Mouse (Mus musculus) small intestine, adult 2 months (tissue): ENCODE results near the gene Gm6169.

Experiments
- CTCF ChIP-seq: fragments of 200-500 bp; IDR thresholded peaks from 2 replicates; pipeline ENCODE4 v1.5.1; 2012; ENCODE audit warnings: low read depth, mild to moderate bottlenecking, control low read depth, inconsistent platforms, low read length, moderate library complexity, mixed read lengths; ENCODE audit not compliant: insufficient replicate concordance, insufficient read length; ENCODE audit errors: extremely low read depth
- POLR2A ChIP-seq: fragments of 200-500 bp; IDR thresholded peaks from 2 replicates; pipeline ENCODE4 v1.6.1; 2012; ENCODE audit warnings: low read depth, mild to moderate bottlenecking, control low read depth, inconsistent platforms, low read length, moderate library complexity

DNA sequence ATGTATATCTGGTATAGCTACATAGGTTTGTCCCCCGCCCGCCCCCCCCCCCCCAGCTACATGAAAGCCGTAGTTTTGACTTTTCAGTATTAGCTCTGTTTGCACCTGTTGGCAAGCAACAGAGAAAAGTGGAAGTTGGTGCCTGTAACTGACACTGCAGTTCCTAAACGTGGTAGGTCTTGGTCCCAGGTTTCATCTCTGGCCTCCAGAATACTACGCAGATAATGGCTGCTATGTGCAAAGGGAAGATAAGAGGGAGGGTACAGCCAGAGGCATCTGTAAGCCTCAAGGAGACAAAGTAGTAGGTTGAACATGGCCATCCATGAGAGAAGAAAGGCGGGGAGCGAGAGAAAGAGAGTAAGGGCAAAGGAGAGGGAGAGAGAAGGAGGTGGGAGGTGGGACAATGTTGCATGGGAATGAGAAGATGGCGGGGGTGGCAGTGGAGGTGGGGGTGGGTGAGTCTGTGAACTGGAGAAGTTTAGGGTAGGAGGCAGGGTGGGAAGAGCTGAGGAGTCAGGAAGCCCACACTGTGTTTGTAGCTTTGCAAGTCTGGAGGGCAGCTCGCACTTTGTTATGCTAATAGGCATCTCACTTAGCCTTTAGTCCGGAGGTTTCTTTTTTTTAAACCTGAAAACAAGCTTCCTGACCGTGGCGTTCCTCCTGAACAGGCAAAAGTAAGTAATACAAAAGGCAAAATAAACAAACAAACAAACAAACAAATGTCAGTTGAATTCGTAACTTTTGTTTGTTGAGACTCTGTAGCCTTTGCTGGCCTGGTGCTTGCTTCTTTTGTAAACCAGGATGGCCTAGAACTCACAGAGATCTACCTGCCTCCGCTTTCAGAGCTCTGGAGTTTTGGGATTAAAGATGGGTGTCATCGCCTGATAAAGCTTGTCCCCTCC is 32.1 kb downstream of the Gm6169 start, which contains the start of gene Fam169a:
- TF ChIP-seq POLR2A (no peak), CTCF (no peak)
